Mouse (Mus musculus) midbrain, postnatal 0 days (tissue): ENCODE results near the gene Chrnb2. TPM values are rescaled to one million over a fixed set of nuclear protein-coding genes. Genes with fewer than 3 reads are reported as not detected.

ENCODE experiments used
- ATAC-seq: fragments of 200-750 bp; cut with Nextera tagmentation; 2 replicates; pipeline ENCODE4 v1.8.0; 2017; ENCODE audit warnings: moderate number of reproducible peaks, mild to moderate bottlenecking, moderate TSS enrichment, moderate library complexity; ENCODE audit not compliant: low FRiP score
- DNase-seq: peaks from one replicate; pipeline ENCODE4 v3.0.0-alpha.2; 2015; ENCODE audit warnings: low spot score
- H3K27ac ChIP-seq: fragments of 300-500 bp; sonication (generic); 2 replicates; pipeline ENCODE4 v1.5.1; 2014; ENCODE audit warnings: low read depth, mild to moderate bottlenecking, low read length, mixed read lengths
- H3K27me3 ChIP-seq: fragments of 300-500 bp; sonication (generic); 2 replicates; pipeline ENCODE4 v1.6.1; 2014; ENCODE audit warnings: low read length, control low read depth, mixed read lengths; ENCODE audit not compliant: insufficient read depth
- H3K36me3 ChIP-seq: fragments of 300-500 bp; sonication (generic); 2 replicates; pipeline ENCODE4 v1.6.1; 2014; ENCODE audit warnings: low read length, control low read depth, mixed read lengths; ENCODE audit not compliant: insufficient read depth
- H3K4me1 ChIP-seq: fragments of 300-500 bp; sonication (generic); 2 replicates; pipeline ENCODE4 v1.6.1; 2014; ENCODE audit warnings: mild to moderate bottlenecking, control low read depth, antibody characterized with exemption, low read length, mixed read lengths; ENCODE audit not compliant: insufficient read depth
- H3K4me2 ChIP-seq: fragments of 300-500 bp; sonication (generic); 2 replicates; pipeline ENCODE4 v1.6.1; 2014; ENCODE audit warnings: low read depth, mild to moderate bottlenecking, low read length, mixed read lengths; ENCODE audit not compliant: poor library complexity, severe bottlenecking
- H3K4me3 ChIP-seq: fragments of 300-500 bp; sonication (generic); 2 replicates; pipeline ENCODE4 v1.5.1; 2014; ENCODE audit warnings: low read depth, mild to moderate bottlenecking, low read length, moderate library complexity
- H3K9ac ChIP-seq: fragments of 300-500 bp; sonication (generic); replicated peaks from 2 replicates; pipeline ENCODE4 v1.6.1; 2014; ENCODE audit warnings: mild to moderate bottlenecking, low read length, moderate library complexity, mixed read lengths; ENCODE audit not compliant: poor library complexity, severe bottlenecking
- H3K9me3 ChIP-seq: fragments of 300-500 bp; sonication (generic); 2 replicates; pipeline ENCODE4 v1.6.1; 2016; ENCODE audit warnings: low read length, control low read depth
- CTCF ChIP-seq: IDR thresholded peaks from 2 replicates; pipeline ENCODE4 v1.5.1; 2016; ENCODE audit warnings: antibody characterized with exemption, mild to moderate bottlenecking
- WGBS: fragments of 180-500 bp; shearing (Covaris S2); extraction: QIAGEN DNeasy Blood & Tissue Kit; methylation state at CpG from one replicate; pipeline ENCODE4 v1.1.7; 2014; 5-methylcytosine and 5-hydroxymethylcytosine counted together
- polyA plus RNA-seq: library from polyadenylated mRNA; unstranded; fragments of >200 nt; fragmentation: Nextera tagmentation; extraction: Ambion mirVana; gene quantifications from 2 replicates; pipeline ENCODE4 v1.2.1, GENCODE M21; 2015
- total RNA-seq: library from RNA; depleted of rRNA; stranded (reverse); fragments of >200 nt; gene quantifications from 2 replicates; pipeline ENCODE4 v1.2.3, GENCODE M21; 2014

Chrnb2 gene
- total and polyA plus RNA-seq, 2 experiments from 2014 or later: 20.5 to 47.3 TPM

DNA sequence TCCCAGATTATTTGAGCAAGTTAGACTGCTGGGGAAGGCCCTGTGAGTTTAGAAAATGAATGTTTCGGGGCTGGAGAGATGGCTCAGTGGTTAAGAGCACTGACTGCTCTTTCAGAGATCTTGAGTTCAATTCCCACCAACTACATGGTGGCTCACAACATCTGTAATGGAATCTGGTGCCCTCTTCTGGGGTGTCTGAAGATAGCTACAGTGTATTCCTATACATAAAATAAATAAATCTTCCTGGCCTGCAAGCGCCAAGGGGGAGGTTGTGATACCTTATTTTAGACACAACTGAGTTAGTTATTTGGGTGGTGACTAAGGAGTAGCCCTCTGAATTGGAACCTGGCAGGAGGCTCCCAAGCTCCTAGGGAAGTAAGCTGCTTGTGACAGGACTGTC, 35.6 kb downstream of the Chrnb2 start:
- no peaks in the 10 kb centered on the region for H3K36me3 ChIP-seq
- 83% methylated on average over 2 of the region's 2 CpGs for WGBS
- peak; percentile 59 for TF ChIP-seq CTCF

GRCm38 (mm10) chr3:89727028-89727427, 37.4 kb downstream of the Chrnb2 start:
- ATAC-seq: peak; percentile 58; the same call in 1 of the 2 replicates
- H3K4me3 ChIP-seq: no peak overlapping the region
- peak; percentile 77 for TF ChIP-seq CTCF

More for the DNA sequence above, 35.6 kb downstream of the Chrnb2 start:
- DNase-seq: no peak
- H3K4me1 ChIP-seq: no peaks in the 10 kb centered on the region
- no peaks in the 10 kb centered on the region for H3K9me3 ChIP-seq
- no peak overlapping the region for H3K27ac ChIP-seq
- H3K9ac ChIP-seq: no peak overlapping the region
- no peak for ATAC-seq
- no peak overlapping the region for H3K4me3 ChIP-seq
- H3K4me2 ChIP-seq: no peak overlapping the region
- no peaks in the 10 kb centered on the region for H3K27me3 ChIP-seq

DNA sequence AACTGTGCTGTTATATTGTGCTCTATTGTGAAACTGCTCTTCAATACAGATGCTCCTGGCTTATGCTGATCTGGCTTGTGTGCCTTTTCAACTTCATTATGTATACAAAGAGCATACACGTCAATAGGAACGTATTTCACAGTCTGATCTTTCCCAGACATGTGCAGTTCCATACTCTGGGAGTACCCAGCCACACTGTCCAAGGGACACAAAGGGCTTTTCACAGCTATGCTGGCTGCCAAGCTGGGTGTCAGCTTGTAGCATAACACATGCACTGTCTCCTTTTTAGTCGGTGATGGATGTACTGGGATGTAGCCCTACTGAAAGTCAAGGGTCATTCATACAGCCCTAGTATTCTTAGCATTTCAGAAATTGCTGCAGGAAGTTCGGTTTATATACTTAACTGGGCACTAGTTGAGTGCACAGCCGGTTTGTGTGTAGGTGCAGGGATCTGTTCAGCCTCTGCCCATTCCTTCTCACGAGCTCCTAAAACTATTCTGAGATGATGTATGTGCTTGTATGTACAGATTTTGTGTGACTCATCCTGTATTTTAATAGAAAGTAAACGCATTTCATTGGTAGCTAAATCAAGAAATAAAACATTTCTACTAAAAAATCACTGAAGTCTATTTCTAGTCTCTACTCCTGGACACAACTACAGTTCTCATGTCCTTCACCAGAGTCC, 40.9 kb downstream of the Chrnb2 start:
- ATAC-seq (no peak), DNase-seq (peak; percentile 44)
- H3K27me3 ChIP-seq: no peaks in the 10 kb centered on the region
- no peak overlapping the region for H3K27ac ChIP-seq
- H3K4me3 ChIP-seq: no peak overlapping the region
- no peak overlapping the region for H3K9ac ChIP-seq
- TF ChIP-seq CTCF: no peak
- no peaks in the 10 kb centered on the region for H3K36me3 ChIP-seq
- WGBS: 57% methylated on average over 7 of the region's 7 CpGs
- H3K4me2 ChIP-seq: no peak overlapping the region
- H3K4me1 ChIP-seq: no peaks in the 10 kb centered on the region
- H3K9me3 ChIP-seq: no peaks in the 10 kb centered on the region

More at GRCm38 (mm10) chr3:89727028-89727427, 37.4 kb downstream of the Chrnb2 start:
- WGBS: 14% methylated on average over 4 of the region's 4 CpGs
- H3K4me1 ChIP-seq: no peaks in the 10 kb centered on the region
- no peak overlapping the region for H3K27ac ChIP-seq
- H3K9me3 ChIP-seq: no peaks in the 10 kb centered on the region
- DNase-seq: peak; percentile 59
- no peak overlapping the region for H3K4me2 ChIP-seq
- H3K36me3 ChIP-seq: no peaks in the 10 kb centered on the region
- H3K9ac ChIP-seq: no peak overlapping the region
- no peaks in the 10 kb centered on the region for H3K27me3 ChIP-seq

- Histone ChIP-seq H3K27me3 (no peaks in the 10 kb centered on the region), H3K36me3 (no peaks in the 10 kb centered on the region), H3K4me3 (no peak overlapping the region), H3K4me1 (no peaks in the 10 kb centered on the region), H3K9ac (no peak overlapping the region), H3K27ac (no peak overlapping the region), H3K4me2 (no peak overlapping the region), H3K9me3 (no peaks in the 10 kb centered on the region)
- TF ChIP-seq CTCF: no peak
- DNase-seq (no peak), ATAC-seq (no peak)
These were observed 42.4 kb downstream of the Chrnb2 start for GRCm38 (mm10) chr3:89722032-89722431.

DNA sequence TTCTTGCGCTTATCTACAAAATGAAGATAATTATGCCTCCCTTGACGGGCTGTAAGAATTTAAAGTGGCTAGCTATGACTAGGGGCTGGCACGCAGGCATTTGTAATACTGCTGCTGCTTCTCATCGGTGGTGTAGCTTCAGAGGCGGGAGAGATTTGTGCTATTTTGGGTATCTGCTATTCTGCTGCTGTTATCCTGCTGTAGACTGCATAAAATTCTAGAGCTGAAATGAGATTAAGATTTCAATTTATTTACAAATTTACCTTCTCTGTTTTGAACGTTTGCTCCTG, 48.5 kb downstream of the Chrnb2 start:
- peak overlapping the region; percentile 97 for H3K4me3 ChIP-seq
- ATAC-seq (no peak), DNase-seq (no peak)
- no peaks in the 10 kb centered on the region for H3K27me3 ChIP-seq
- H3K36me3 ChIP-seq: no peaks in the 10 kb centered on the region
- H3K9me3 ChIP-seq: no peaks in the 10 kb centered on the region
- H3K27ac ChIP-seq: peak overlapping the region; percentile 94
- peak overlapping the region; percentile 81 for H3K4me2 ChIP-seq
- 39% methylated on average over 6 of the region's 6 CpGs for WGBS
- H3K4me1 ChIP-seq: no peaks in the 10 kb centered on the region
- no peak for TF ChIP-seq CTCF
- H3K9ac ChIP-seq: peak overlapping the region; percentile 96

DNA sequence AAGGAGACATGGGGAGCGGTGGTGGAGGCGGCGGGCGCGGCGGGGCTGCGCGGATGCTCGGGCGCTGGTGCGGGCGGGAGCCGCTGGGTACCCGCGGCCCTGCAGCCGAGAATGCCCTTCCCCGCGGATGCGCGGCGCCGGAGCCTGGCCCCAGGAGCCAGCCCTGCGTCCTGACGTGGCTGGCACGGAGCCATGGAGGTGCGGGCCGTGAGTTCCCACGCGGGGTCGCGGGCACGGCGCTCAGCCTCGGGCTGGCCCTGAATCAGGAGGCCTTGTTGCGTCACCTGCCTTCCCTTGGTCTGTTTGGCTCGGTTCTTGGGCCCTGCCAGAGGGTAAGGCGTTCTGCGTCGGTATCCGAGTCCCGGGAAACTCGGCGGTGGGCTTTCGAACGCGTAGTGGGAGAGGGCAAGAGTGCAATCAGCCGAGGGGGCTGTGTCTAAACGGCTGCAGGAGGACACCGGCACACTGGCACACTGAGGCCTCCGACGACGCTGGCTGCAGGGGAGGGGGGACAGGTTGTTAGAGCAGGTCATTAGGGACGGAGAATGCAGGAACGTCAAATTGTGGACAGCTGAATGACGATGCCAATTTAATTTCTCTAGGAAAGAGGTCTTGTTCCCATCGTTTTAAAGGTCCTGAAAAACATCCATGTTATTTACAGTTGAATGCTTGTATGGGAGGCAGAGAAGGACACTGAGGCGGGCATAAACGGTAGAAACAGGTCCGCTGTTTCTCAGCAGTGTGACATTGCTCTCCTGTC, 49.0 kb downstream of the Chrnb2 start:
- ATAC-seq (peak; percentile 71), DNase-seq (peak; percentile 54)
- Histone ChIP-seq H3K4me1 (no peaks in the 10 kb centered on the region), H3K36me3 (no peaks in the 10 kb centered on the region), H3K9me3 (no peaks in the 10 kb centered on the region), H3K4me3 (peak overlapping the region; percentile 97), H3K27ac (peak overlapping the region; percentile 94), H3K4me2 (peak overlapping the region; percentile 81), H3K9ac (peak overlapping the region; percentile 96), H3K27me3 (no peaks in the 10 kb centered on the region)
- no peak for TF ChIP-seq CTCF
- 2% methylated on average over 51 of the region's 59 CpGs for WGBS
